Mouse (Mus musculus) left cerebral cortex, adult 18-20 months (tissue): ENCODE data around the gene Cdkn2d. TPM values are rescaled to one million over a fixed set of nuclear protein-coding genes. Genes with fewer than 3 reads are reported as not detected.
"Not testable (repeated sequence)": the region's sequence is repeated elsewhere in the genome, so short reads cannot be mapped to it uniquely, and the experiment has no call there.

Source experiments
- DNase-seq, 2 experiments: peaks; one replicate each; pipeline ENCODE4 v3.0.0; 2021 to 2022; ENCODE audit warnings: low spot score in 2 of 2, mixed read lengths in 1 of 2
- total RNA-seq, 2 experiments: library from RNA; stranded (reverse); gene quantifications; 2 replicates each; pipeline ENCODE4 v1.2.3; 2021

Gene Cdkn2d
- total RNA-seq, 2 experiments from 2014 or later: 52.9 to 61.6 TPM

DNA sequence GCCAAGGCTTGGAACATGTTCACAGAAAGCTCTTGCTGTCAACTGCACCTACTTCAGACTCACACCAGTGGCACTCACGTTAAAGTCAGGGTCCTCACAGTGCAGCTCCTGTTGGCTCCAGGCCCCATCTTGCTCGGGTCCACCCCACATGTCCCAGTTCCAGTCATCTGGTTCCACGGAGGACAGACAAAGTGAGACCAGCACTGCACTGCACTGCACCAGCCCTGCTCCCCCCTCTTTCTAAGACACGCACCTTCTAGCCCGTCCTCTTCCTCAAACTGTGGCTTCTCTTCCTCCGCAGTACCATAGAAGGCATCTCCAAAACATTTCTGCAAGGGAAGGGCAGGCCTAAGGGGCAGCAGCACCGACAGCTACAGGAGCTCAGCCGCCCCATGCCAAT is 14.9 kb downstream of the Cdkn2d start:
- no peak for DNase-seq

DNA sequence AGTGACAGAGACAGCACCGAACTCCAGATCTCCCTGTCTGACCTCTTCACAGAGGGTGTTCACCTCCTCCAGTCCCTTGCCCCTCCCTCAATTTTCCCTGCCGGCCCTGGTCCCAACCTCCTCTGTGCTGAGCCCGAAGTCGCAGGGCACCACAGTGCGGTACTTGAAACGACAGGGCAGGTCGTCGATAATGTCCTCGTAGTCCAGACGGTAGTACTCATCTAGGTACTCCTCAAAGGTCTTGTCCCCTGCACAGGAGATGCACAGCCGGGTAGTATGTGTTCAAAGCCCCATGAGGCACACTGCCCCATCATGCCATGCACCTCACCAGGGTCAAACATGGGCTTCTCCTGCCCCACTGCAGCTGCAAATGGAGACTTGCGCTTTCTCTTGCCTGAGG is 15.5 kb downstream of the Cdkn2d start:
- DNase-seq: no peak

DNA sequence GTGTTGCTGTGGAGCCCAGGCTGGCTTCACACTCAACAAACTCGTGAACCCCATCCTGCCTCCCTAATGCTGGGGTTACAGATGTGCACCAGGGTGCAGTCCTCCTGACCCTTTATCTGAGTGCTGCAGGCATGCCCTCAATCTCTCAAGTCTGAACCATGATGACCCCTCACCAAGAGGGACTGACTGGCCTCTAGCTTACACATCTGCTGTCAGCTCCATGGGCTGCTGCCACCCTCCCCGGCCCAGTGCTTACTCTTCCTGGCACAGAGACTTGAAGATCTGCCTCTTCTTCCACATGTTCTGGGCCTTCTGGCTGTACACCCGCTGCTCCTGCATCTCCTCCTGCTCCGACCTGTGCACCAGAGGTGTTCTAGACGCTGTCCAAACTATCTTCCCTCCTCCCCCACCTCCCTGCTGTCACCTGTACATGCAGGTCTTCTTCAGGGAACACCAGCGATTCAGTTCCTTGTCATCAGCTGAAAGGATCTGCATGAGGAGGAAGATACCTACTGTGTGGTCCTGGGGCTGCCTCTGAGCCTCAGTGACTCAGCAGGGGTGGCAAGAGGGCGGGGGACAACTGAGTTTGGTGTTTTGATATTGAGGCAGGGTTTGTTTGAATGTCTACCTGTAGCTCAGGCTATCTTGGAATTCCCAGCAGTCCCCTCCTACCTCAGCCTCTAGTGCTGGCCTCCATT is 16.0 kb downstream of the Cdkn2d start:
- DNase-seq: no peak

DNA sequence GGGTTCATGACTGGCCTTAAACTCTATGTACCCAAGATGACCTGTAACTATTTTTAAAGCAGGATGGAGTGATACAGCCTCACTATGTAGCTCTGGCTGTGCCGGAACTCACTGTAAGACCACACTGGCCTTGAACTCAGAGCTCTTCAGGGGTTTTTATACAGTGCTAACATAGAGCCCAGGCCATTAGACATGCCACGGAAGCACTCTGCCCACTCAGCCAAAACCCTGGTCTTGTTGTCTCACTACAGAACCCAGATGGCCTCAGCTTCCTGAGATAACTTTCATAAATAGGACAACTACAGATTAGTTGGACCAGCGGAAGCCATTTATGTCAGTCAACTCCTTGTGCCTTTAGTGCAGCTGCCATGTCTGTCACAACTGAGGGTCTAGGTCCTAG is 16.9 kb downstream of the Cdkn2d start:
- no peak for DNase-seq

DNA sequence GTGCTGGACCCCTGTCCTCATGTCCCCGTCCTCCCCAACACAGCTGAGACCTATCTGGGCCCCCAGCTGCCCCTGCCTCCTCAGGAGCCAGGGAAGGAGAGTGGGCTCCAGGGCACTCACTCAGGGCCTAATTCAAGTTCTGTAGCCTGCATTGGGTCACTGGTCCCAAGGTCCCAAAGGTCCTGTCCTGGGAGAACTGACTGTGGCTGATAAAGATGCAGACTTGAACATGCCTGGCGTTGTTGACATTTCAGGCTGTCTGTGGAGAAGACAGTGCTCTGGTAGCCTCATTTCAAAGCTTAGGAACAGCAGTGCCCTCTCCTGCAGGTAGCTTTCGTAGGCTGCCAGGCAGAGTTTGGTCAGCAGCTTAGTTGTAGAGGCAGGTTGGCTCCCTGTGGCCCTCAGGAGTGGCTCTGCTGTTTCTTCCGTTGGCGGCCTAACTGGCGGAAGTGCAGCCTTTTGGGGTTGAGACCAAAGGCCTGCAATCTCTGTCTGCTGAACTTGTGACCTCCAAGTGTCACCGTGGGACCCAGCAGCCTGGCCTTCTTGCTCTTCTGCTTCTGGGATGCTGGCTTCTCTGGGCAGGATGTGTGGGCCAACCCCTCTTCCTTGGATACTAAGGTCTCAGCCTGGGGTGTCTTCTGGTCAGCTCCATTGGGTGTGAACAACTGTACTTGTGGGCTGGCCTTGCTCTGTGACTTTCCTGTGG is 17.5 kb downstream of the Cdkn2d start:
- no peak for DNase-seq

DNA sequence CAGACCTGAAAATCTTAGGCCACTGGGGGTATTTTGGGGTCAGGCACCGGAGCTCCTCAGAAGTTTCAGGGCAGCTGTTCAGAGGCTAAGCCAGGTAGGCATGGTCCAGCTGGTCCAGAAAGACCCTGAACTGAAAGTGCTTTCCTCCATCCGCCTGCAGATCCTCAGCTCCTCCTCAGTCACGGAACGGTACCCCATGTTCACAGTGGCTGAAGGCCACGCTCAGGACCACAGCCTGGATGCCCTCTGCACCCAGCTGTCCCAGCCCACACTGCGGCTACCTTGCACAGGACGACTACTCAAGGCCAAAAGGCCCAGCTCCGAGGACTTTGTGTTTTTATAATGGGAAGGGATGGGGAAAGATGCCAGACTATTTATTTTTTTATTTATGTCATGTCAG is 18.1 kb downstream of the Cdkn2d start:
- no peak for DNase-seq

DNA sequence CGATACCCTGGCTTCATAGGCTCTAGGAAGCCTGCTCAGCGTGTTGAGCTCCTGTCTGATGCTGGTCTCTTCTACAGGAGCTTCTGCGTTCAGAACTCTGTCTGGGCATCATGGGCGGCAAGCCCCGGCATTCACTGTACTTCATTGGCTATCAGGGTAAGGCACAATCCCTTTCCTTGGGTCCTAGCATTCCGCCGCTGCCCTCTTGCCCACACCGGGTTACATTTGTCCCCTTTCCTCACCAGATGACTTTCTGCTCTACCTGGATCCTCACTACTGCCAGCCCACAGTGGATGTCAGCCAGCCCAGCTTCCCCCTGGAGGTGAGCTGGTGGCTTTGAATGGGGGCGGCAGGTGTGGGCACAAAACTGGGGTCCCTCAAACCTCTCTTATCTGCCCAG is 18.8 kb downstream of the Cdkn2d start:
- no peak for DNase-seq

DNA sequence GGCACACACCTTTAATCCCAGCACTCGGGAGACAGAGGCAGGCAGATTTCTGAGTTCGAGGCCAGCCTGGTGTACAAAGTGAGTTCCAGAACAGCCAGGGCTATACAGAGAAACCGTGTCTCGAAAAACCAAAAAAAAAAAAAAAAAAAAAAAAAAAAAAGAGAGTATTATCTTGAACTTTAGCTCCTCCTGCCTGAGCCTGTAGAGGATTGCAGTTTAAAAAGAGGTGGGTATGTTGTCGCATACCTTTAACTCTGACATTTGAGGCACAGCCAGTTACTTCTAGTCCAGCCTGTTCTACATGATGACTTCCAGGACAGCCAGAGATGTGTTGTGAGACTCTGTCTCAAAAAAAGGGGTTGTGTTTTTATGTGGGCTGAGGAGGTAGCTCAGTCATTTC is 21.6 kb downstream of the Cdkn2d start:
- not testable (repeated sequence) for DNase-seq

DNA sequence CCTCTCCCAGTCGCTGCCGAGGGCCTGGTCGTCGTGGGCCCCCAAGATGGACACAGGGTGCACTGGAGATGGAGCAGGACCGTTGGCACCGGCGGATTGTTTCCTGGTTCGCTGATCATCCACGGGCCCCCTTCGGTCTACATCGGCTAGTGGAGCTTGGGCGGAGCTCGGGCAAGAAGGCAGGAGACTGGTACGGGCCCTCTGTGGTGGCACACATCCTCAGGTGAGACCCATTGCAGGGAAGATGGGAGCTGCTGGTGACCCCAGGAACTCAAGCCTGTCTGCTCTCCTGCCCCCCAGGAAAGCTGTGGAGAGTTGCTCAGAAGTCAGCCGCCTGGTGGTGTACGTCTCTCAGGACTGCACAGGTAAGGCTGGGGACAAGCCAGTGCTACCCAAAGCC is 22.9 kb downstream of the Cdkn2d start:
- DNase-seq: no peak

DNA sequence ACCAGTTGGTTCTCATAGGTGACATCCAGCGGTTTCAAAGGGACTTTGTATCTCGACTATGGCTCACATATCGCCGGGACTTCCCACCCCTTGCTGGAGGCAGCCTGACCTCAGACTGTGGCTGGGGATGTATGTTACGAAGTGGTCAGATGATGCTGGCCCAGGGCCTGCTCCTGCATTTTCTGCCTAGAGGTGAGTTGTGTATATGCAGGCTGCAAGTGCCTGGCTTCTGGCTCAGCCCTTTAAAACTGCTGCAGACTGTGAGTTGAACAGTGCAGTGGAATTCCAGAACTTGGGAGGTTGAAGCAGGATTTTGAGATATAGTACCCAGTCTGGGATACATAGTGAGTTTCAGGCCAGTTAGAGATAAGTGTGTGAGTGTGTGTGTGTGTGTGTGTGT is 24.3 kb downstream of the Cdkn2d start:
- no peak for DNase-seq

DNA sequence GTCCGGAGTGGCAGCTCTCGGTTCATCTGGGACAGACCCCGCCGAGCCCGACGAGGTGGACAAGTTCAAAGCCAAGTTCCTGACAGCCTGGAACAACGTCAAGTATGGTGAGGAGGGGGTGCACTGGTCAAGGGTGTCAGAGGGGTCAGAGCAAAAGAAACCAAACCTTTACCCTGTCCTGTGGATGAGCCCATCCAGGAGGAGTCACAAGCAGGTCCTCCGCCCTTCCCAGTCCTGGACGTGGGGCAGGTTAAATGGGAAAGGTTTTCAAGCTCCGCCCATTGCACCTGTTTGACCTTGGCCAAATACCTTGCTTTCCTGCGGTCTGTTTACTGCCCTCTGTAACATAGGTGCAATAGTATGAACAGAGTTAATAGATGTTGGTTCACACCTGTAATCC is 25.6 kb downstream of the Cdkn2d start:
- DNase-seq: no peak

DNA sequence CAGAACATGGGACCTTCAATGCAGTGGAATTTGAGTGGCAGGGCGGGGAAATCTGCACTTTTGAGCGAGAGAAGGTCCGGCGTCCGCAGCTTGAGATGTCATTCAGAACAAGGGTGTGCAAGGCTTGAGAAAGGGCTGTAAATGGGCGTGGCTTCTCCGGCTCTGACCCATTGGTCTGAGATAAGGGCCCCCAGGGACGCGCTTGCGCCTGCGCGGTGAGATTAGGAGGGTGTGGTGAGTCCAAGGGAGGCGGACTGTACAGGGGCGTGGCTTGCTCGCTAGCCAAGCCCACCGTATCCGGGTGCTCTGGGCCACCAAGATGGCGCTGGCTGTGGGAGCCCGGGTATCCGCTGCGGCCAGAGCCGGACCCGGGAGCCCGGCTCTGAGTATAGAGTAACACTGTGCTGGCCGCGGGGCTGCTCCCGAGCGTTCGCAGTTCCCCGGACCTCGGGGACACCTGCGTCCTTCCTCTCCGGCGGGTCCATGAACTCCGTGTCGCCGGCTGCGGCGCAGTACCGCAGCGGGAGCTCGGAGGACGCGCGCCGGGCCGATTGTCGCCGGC is 26.1 kb downstream of the Cdkn2d start, which contains the start of gene Atg4d:
Gene Atg4d (plus strand): TSS at position 294 of the 562 bp plus-strand sequence.
- peak; percentile 95 to 98 for DNase-seq

DNA sequence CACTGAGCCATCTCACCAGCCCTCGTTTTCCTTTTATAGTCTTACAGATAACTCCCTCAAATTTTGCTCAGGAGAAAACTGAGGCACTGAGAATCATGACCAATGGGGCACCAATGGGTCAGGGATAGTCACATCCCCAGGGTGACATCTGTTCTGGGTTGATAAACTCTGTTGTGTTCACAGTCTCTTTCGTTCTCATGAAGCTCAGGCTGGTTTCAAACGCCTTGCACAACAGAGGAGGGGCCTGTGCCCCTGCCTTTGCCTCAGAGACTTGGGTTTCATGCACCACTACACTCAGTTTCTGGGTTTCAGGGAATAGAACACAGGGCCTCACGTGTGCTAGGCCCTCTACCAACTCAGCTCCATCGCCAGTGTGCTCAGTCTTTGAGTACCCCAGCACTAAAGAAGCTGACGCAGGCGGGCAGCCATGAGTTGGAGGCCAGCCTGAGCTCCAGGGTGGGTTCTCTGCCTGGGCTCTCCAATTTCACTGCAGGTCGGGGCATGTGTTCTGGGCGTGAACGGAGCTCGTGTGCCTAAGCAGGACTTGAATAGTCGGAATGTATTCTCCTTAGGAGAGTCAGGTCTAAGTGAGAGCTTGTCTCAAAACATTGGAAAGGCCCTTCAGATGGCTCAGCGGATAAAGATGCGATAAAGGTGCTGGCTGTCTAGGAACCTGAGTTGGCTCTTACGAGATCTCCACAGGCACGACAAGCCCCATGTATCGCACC is 26.8 kb downstream of the Cdkn2d start:
- DNase-seq: no peak

DNA sequence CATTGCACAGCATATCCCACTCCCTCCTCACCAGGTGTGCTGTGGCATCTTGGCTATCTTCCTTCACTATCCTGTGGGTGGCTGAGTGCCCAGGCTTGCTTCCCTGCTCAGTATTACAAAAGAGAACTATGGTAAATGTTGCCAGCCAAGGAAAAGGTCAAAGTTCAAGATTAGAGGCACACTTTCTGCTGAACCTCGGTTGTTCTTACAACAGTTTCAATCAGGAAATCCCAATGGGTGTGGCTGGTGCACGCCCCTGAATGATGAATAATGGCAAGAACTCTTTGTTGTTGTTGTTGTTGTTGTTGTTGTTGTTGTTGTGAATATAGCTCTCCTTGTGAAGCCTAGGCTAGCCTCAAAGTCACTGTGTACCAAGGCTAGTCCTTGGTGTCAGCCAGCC is 29.4 kb downstream of the Cdkn2d start:
- DNase-seq: no peak

DNA sequence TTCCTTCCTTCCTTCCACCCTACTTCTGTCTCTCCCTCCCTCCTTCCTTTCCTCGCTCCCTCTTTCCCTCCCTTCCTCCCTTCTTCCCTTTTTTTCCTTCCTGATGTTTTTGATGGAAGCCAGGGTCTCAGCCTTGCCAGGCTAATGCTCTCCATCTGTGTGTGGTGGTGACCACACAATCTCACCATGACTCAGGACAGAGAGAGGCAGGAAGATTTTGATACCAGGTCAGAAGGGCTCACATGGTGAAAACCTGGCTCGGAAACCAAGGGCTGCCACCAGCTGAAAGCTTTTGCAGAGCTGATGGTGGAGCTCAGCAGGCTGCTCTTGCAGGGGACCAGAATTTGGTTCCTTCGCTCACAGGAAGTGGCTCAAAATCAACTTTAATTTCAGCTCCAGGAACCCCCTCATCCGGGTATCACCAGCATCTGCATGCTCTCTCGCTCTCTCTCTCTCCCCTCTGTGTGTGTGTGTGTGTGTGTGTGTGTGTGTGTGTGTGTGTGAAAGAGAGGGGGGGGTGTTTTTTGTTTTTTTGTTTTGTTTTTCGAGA is 30.6 kb downstream of the Cdkn2d start:
- no peak for DNase-seq

DNA sequence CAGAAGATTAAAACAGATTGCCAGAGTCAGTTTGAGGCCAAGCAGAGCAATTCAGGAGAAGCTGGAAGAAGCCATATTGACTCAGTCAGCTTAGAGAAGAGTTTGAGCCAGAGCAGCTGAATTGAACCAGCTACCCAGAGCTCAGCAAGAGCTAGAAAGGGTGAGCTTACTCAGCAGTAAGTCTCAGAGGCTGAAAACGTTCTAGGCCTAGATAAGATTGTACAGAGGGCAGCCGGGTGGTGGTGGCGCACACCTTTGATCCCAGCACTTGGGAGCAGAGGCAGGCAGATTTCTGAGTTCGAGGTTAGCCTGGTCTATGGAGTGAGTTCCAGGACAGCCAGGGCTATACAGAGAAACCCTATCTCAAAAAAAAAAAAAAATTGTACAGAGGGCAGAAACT is 34.9 kb downstream of the Cdkn2d start:
- not testable (repeated sequence) for DNase-seq

DNA sequence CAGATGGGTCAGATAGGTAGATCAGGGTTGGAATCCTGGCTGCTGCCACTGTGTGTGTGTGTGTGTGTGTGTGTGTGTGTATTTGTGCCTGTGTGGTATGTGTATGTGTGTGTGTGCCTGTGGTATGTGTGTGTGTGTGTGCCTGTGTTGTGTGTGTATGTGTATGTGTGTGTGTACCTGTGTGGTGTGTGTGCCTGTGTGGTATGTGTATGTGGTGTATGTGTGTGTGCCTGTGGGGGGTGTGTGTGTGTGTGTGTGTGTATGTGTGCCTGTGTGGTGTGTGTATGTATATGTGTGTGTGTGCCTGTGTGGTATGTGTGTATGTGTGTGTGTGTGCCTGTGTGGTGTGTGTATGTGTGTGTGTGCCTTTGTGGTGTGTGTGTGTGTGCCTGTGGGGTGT is 36.5 kb downstream of the Cdkn2d start:
- DNase-seq: no peak

DNA sequence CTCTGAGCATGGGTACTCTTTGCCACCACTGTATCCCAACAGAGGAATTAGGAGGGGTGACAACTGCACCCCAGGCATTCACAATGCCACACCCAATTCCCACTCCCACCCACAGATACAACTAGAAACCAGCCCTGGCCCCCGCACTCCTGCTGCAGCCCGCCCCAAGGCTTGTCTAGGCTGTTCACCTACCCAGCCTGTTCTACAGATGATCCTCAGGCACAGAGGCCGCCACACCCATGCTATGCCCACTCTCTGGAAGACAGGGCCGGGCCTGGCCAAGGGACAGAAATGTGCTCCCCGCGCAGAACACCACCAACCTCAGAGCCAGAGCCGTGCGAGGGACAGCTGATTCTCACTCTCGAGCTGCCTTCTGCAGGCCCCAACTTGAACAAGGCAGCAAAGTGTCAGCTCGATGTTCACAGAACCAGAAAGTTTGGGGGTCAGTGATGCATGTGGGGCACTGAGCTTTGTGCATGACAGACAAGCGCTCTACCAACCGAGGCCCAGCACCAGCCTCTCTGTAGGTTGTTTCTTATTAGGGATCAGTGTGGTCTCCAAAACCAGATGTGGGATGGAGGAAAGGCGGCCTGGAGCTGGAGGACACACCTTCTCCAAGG is 40.0 kb downstream of the Cdkn2d start:
- no peak for DNase-seq

DNA sequence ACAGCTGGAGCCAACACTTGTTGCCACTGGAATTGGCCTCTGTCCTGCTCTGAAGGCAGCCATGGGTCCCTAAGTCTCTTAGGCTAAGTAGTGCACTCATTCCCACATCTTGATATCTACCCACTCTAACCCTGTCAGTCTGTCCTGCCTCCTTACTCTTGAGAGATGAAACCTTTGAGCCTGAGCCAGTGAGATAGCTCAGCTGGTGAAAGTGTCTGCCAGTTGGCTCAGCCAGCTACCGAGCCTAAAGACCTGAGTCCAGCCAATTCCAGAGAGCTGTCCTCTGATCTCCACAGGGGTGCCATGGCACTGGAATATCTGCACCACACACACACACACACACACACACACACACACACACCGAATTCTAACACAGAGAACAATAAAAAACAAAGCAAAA is 40.7 kb downstream of the Cdkn2d start:
- DNase-seq: no peak

DNA sequence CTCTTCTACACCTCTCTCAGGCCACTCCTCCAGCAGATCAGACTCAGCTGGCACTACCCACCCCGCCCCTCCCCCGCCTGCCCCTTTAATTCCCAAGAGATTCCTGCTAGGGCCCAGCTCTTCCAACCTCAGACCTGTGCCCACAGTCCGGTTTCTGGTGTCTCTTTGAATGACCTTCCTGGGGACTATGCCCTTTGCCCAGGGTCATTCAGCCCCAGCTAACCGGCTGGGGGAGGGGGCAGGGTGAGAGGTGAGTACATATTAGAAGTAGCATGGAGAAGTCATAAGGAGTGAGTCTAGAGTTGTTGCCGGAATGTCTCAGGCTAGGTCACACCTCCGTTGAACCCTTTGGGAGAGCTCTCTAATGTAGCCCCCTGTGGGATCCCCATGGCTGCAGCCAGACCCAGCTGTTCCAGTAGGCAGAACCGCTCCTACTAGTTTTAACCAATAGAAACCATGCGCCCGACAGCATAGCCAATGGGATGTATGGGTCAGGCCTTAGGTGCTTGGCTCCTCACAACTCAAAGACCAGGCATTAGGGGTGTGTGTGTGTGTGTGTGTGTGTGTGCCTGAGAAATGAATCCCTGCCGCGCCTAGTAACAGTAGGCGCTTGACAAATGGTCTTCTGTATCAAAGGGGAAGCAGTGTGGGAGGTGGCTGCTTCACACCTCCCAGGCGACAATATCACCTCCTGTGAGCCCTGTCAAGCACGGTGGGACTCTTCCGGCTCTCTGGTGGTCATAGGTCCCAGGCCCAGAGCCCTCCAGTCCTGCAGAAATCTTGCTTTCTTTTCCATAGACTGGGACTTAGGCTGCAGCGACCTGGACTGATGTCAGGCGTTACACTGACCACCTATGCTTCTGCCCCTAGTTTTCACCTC is 41.3 kb downstream of the Cdkn2d start:
- DNase-seq: no peak
